Mouse (Mus musculus) lung, postnatal 0 days (tissue): ENCODE measurements around the gene Igsf23.

Experiments used
- CTCF ChIP-seq: IDR thresholded peaks from 2 replicates; pipeline ENCODE4 v1.5.1; 2016; ENCODE audit warnings: antibody characterized with exemption, mild to moderate bottlenecking
- EP300 ChIP-seq: IDR thresholded peaks from 2 replicates; pipeline ENCODE4 v1.6.1; 2016; ENCODE audit warnings: antibody characterized with exemption, mild to moderate bottlenecking, control low read depth

DNA sequence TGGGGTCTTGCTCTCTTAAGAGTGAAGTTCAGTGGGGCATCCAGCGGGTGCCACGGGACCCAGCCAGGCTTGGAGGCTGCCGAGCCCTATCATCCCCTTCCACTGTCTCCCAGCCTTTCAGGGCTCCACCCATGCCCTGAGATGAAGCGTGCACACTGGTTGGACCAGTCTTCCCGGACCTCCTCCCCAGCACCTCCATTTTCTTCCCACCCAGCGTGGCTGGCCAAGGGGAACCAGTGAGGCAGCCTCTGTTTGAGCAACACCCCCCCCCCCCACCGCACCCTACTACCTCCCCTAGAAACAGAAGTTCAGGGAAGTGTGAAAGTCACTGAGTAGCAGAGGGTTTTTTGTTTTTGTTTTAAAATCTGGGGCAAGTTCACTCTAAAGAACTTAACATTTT lies 62.7 kb downstream of the Igsf23 start, which contains the start of gene Ceacam19:
- no peak for TF ChIP-seq CTCF
- no peak for TF ChIP-seq EP300
